Mouse (Mus musculus): ENCODE results near the gene Gpatch8. TPM values are rescaled to one million over a fixed set of nuclear protein-coding genes. Genes with fewer than 3 reads are reported as not detected.

Gpatch8 gene
- polyA plus RNA-seq, 1 experiment: 75.8 TPM

DNA sequence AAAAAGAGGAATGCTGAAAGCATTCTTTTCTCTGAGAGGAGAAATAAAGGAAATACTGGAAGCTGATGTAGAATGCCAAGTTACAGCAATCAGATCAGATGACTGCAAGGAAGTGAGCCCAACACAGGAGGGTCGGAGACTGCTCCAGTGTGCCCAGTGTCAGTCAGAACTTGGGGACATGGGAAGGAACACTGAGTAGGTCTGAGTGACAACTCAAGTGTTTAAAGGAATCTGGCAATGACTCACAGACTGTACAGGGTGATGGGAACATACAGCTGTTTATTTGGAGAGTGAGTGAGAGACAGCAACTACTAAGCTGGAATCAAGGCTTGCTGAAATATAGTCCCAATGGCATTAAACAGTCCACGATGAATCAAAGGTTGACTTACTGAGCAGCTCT, 60.0 kb downstream of the Gpatch8 start:
- H3K4me1 ChIP-seq (ENCODE audit: control insufficient read depth, insufficient read depth, low read length): no peaks in the 10 kb centered on the region
- TF ChIP-seq POLR2A (IDR thresholded peaks at IDR 0.05; ENCODE audit: insufficient read depth, low read length): no peak
- no peaks in the 10 kb centered on the region for H3K27me3 ChIP-seq (ENCODE audit: control insufficient read depth, insufficient read depth, low read length, poor library complexity, severe bottlenecking)
- H3K27ac ChIP-seq (ENCODE audit: insufficient read depth, low read length): no peak overlapping the region
- no peak overlapping the region for H3K9ac ChIP-seq (ENCODE audit: low read depth, poor library complexity, severe bottlenecking)
- H3K36me3 ChIP-seq (ENCODE audit: control insufficient read depth, insufficient read depth, low read length, poor library complexity, severe bottlenecking): peaks cover 22% of the 10 kb centered on the region
- no peak overlapping the region for H3K4me3 ChIP-seq (ENCODE audit: low read depth, low read length)
- H3K9me3 ChIP-seq (replicated peaks; ENCODE audit: control insufficient read depth, insufficient read depth, low read length, poor library complexity, severe bottlenecking): no peaks in the 10 kb centered on the region

DNA sequence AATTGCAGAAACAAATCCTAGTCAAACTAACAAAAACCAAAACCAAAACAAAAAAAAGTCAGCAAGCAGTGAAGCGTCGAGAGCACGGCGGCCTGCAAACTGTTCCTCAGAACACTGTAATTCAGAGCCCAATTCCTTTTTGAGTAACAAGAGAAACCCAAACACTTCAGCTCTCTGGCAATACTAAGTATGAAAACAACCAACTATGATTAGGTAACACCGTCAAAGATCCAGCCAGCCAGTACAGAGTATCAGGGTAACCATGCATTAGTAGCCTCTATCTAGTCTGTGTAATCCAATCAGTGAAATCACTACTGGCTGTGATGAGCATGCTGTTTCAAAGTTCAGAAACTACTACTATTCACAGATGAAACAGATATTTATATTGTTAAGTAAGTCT, 60.5 kb downstream of the Gpatch8 start:
- TF ChIP-seq EP300 (IDR thresholded peaks at IDR 0.05; ENCODE audit: insufficient read depth, low read depth, low read length) (no peak), POLR2A (IDR thresholded peaks at IDR 0.05; ENCODE audit: insufficient read depth, low read length) (no peak), CTCF (IDR thresholded peaks at IDR 0.05; ENCODE audit: low read depth, low read length) (no peak)
- no peaks in the 10 kb centered on the region for H3K27me3 ChIP-seq (ENCODE audit: control insufficient read depth, insufficient read depth, low read length, poor library complexity, severe bottlenecking)
- H3K27ac ChIP-seq (ENCODE audit: insufficient read depth, low read length): no peak overlapping the region
- H3K9me3 ChIP-seq (replicated peaks; ENCODE audit: control insufficient read depth, insufficient read depth, low read length, poor library complexity, severe bottlenecking): no peaks in the 10 kb centered on the region
- no peaks in the 10 kb centered on the region for H3K4me1 ChIP-seq (ENCODE audit: control insufficient read depth, insufficient read depth, low read length)
- no peak overlapping the region for H3K9ac ChIP-seq (ENCODE audit: low read depth, poor library complexity, severe bottlenecking)
- H3K36me3 ChIP-seq (ENCODE audit: control insufficient read depth, insufficient read depth, low read length, poor library complexity, severe bottlenecking): peaks cover 21% of the 10 kb centered on the region
- H3K4me3 ChIP-seq (ENCODE audit: low read depth, low read length): no peak overlapping the region

DNA sequence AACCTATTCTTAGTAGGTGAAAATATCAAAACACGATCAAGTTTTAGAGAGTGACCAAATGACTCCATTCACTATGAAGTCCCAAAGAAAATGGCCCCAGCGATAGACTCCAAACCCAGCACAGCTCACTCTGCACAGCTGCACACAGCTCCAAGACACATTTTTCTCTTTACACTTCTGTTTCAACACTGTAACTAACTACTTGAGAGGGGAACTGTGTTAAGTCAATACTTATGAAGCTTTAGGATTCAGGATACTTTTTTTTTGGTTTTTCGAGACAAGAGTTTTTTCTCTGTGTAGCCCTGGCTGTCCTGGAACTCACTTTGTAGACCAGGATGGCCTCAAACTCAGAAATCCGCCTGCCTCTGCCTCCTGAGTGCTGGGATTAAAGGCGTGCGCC, 61.1 kb downstream of the Gpatch8 start:
- Histone ChIP-seq H3K27ac (ENCODE audit: insufficient read depth, low read length) (no peak overlapping the region), H3K27me3 (ENCODE audit: control insufficient read depth, insufficient read depth, low read length, poor library complexity, severe bottlenecking) (no peaks in the 10 kb centered on the region), H3K4me3 (ENCODE audit: low read depth, low read length) (no peak overlapping the region), H3K9me3 (replicated peaks; ENCODE audit: control insufficient read depth, insufficient read depth, low read length, poor library complexity, severe bottlenecking) (no peaks in the 10 kb centered on the region), H3K9ac (ENCODE audit: low read depth, poor library complexity, severe bottlenecking) (no peak overlapping the region), H3K4me1 (ENCODE audit: control insufficient read depth, insufficient read depth, low read length) (no peaks in the 10 kb centered on the region), H3K36me3 (ENCODE audit: control insufficient read depth, insufficient read depth, low read length, poor library complexity, severe bottlenecking) (peaks cover 16% of the 10 kb centered on the region)
- TF ChIP-seq CTCF (IDR thresholded peaks at IDR 0.05; ENCODE audit: low read depth, low read length): no peak
- no peak for TF ChIP-seq POLR2A (IDR thresholded peaks at IDR 0.05; ENCODE audit: insufficient read depth, low read length)
- TF ChIP-seq EP300 (IDR thresholded peaks at IDR 0.05; ENCODE audit: insufficient read depth, low read depth, low read length): no peak

DNA sequence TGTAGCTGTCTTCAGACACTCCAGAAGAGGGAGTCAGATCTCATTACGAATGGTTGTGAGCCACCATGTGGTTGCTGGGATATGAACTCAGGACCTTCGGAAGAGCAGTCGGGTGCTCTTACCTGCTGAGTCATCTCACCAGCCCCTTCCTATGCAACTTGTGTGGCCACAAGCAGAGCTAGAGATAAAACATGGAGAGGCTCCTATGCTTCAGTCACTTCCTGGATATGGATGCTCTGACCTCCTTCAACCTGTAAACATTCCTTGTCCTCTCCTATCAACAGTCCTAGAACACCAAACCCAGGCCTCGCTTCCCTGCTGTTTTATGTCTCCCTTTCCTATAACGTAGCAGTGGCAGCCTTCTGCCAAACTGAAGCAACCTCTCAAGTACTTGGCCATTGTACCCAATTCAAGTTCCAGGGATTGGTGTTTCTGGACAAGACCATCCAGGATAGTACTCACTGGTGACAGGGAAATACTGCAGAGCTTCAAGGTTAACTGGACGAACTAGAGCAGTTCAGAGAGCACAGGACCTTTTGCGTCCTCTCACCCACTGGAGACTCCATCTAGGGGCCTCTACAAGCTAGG, 62.0 kb downstream of the Gpatch8 start:
- peak overlapping the region; percentile 17; the same call in 1 of the 2 replicates for H3K27ac ChIP-seq (ENCODE audit: insufficient read depth, low read length)
- TF ChIP-seq POLR2A (IDR thresholded peaks at IDR 0.05; ENCODE audit: insufficient read depth, low read length) (no peak), CTCF (IDR thresholded peaks at IDR 0.05; ENCODE audit: low read depth, low read length) (no peak), EP300 (IDR thresholded peaks at IDR 0.05; ENCODE audit: insufficient read depth, low read depth, low read length) (no peak)
- H3K36me3 ChIP-seq (ENCODE audit: control insufficient read depth, insufficient read depth, low read length, poor library complexity, severe bottlenecking): peaks cover 12% of the 10 kb centered on the region
- no peak overlapping the region for H3K4me3 ChIP-seq (ENCODE audit: low read depth, low read length)
- H3K9me3 ChIP-seq (replicated peaks; ENCODE audit: control insufficient read depth, insufficient read depth, low read length, poor library complexity, severe bottlenecking): no peaks in the 10 kb centered on the region
- H3K4me1 ChIP-seq (ENCODE audit: control insufficient read depth, insufficient read depth, low read length): no peaks in the 10 kb centered on the region
- H3K9ac ChIP-seq (ENCODE audit: low read depth, poor library complexity, severe bottlenecking): no peak overlapping the region
- no peaks in the 10 kb centered on the region for H3K27me3 ChIP-seq (ENCODE audit: control insufficient read depth, insufficient read depth, low read length, poor library complexity, severe bottlenecking)

DNA sequence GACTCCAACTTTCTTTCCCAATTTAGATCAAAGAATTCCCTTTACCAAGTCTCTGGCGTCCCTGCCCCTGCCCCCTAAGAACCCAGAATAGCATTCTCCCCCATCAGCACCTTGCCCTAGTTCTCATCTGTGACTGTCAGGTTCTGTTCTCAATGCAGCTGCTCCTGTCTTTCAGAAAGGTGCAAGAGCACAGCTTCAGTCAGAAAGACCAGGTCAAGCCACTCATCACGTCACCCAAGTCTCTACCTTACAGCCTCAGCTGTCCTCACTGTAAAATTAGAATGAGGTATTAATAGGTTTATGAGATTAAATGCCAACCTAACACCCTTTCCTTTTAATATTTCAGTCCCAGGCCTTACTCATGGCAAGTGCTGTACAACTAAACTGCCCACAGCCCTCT, 63.0 kb downstream of the Gpatch8 start:
- Histone ChIP-seq H3K9me3 (replicated peaks; ENCODE audit: control insufficient read depth, insufficient read depth, low read length, poor library complexity, severe bottlenecking) (no peaks in the 10 kb centered on the region), H3K36me3 (ENCODE audit: control insufficient read depth, insufficient read depth, low read length, poor library complexity, severe bottlenecking) (peaks cover 7% of the 10 kb centered on the region), H3K27me3 (ENCODE audit: control insufficient read depth, insufficient read depth, low read length, poor library complexity, severe bottlenecking) (no peaks in the 10 kb centered on the region), H3K9ac (ENCODE audit: low read depth, poor library complexity, severe bottlenecking) (no peak overlapping the region), H3K27ac (ENCODE audit: insufficient read depth, low read length) (no peak overlapping the region), H3K4me1 (ENCODE audit: control insufficient read depth, insufficient read depth, low read length) (no peaks in the 10 kb centered on the region), H3K4me3 (ENCODE audit: low read depth, low read length) (no peak overlapping the region)
- TF ChIP-seq POLR2A (IDR thresholded peaks at IDR 0.05; ENCODE audit: insufficient read depth, low read length) (no peak), EP300 (IDR thresholded peaks at IDR 0.05; ENCODE audit: insufficient read depth, low read depth, low read length) (no peak), CTCF (IDR thresholded peaks at IDR 0.05; ENCODE audit: low read depth, low read length) (no peak)

DNA sequence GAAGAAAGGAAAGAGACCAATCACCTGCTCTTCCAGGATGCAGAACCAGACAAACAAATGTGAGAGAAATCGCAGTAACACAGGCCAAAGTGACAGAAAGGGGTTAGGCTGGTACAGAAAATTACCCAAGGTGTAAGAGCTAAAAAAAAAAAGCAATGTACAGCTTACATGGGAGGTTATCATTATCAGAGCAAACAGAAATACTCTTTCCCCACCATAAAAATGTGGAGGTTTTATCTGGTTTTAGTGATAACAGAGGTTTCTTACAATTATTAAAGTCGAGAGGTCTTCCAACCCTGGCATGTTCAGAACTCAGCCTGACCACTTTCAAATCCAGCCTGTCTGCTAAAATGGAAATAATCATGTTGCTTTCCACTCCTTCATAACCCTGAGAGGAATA, 68.3 kb downstream of the Gpatch8 start:
- H3K4me1 ChIP-seq (ENCODE audit: control insufficient read depth, insufficient read depth, low read length): no peaks in the 10 kb centered on the region
- no peak overlapping the region for H3K9ac ChIP-seq (ENCODE audit: low read depth, poor library complexity, severe bottlenecking)
- H3K9me3 ChIP-seq (replicated peaks; ENCODE audit: control insufficient read depth, insufficient read depth, low read length, poor library complexity, severe bottlenecking): no peaks in the 10 kb centered on the region
- no peaks in the 10 kb centered on the region for H3K27me3 ChIP-seq (ENCODE audit: control insufficient read depth, insufficient read depth, low read length, poor library complexity, severe bottlenecking)
- no peak overlapping the region for H3K4me3 ChIP-seq (ENCODE audit: low read depth, low read length)
- no peak overlapping the region for H3K27ac ChIP-seq (ENCODE audit: insufficient read depth, low read length)
- TF ChIP-seq CTCF (IDR thresholded peaks at IDR 0.05; ENCODE audit: low read depth, low read length) (no peak), EP300 (IDR thresholded peaks at IDR 0.05; ENCODE audit: insufficient read depth, low read depth, low read length) (no peak), POLR2A (IDR thresholded peaks at IDR 0.05; ENCODE audit: insufficient read depth, low read length) (no peak)
- H3K36me3 ChIP-seq (ENCODE audit: control insufficient read depth, insufficient read depth, low read length, poor library complexity, severe bottlenecking): peaks cover 26% of the 10 kb centered on the region
